Mouse (Mus musculus) heart, embryonic 11.5 days (tissue): Measurements from ENCODE around the gene Gm26920. TPM values are rescaled to one million over a fixed set of nuclear protein-coding genes. Genes with fewer than 3 reads are reported as not detected.
A peak's percentile ranks its signal among the peaks of the same experiment; 100 is the strongest.

Source experiments
- ATAC-seq: fragments of 200-750 bp; cut with Nextera tagmentation; replicated peaks from 2 replicates; pipeline ENCODE4 v1.8.0; 2017; ENCODE audit warnings: moderate library complexity; ENCODE audit not compliant: insufficient number of reproducible peaks, low FRiP score, low TSS enrichment
- H3K27ac ChIP-seq: fragments of 300-500 bp; sonication (generic); 2 replicates; pipeline ENCODE4 v1.5.1; 2014; ENCODE audit warnings: mild to moderate bottlenecking, low read depth, low read length
- H3K27me3 ChIP-seq: fragments of 300-500 bp; sonication (generic); 2 replicates; pipeline ENCODE4 v1.6.1; 2014; ENCODE audit warnings: mild to moderate bottlenecking, low read length, mixed read lengths; ENCODE audit not compliant: control insufficient read depth, insufficient read depth
- H3K36me3 ChIP-seq: fragments of 300-500 bp; sonication (generic); 2 replicates; pipeline ENCODE4 v1.6.1; 2014; ENCODE audit warnings: mild to moderate bottlenecking, low read length, moderate library complexity, mixed read lengths; ENCODE audit not compliant: control insufficient read depth, insufficient read depth
- H3K4me1 ChIP-seq: fragments of 300-500 bp; sonication (generic); 2 replicates; pipeline ENCODE4 v1.6.1; 2014; ENCODE audit warnings: low read length; ENCODE audit not compliant: control insufficient read depth, insufficient read depth
- H3K4me2 ChIP-seq: fragments of 300-500 bp; sonication (generic); 2 replicates; pipeline ENCODE4 v1.6.1; 2014; ENCODE audit warnings: mild to moderate bottlenecking, moderate library complexity
- H3K4me3 ChIP-seq: fragments of 300-500 bp; sonication (generic); 2 replicates; pipeline ENCODE4 v1.5.1; 2014; ENCODE audit warnings: low read depth, low read length
- H3K9ac ChIP-seq: fragments of 300-500 bp; sonication (generic); 2 replicates; pipeline ENCODE4 v1.6.1; 2014; ENCODE audit warnings: mild to moderate bottlenecking, low read depth, low read length, moderate library complexity
- H3K9me3 ChIP-seq: fragments of 300-500 bp; sonication (generic); replicated peaks from 2 replicates; pipeline ENCODE4 v1.6.1; 2016; ENCODE audit warnings: low read length; ENCODE audit not compliant: control insufficient read depth
- WGBS: fragments of 180-500 bp; shearing (Covaris S2); extraction: QIAGEN DNeasy Blood & Tissue Kit; methylation state at CpG from one replicate; pipeline ENCODE4 v1.1.7; 2014; ENCODE audit not compliant: insufficient replicate concordance; 5-methylcytosine and 5-hydroxymethylcytosine counted together
- polyA plus RNA-seq: library from polyadenylated mRNA; unstranded; fragments of >200 nt; fragmentation: Nextera tagmentation; extraction: Ambion mirVana; gene quantifications from 2 replicates; pipeline ENCODE4 v1.2.1, GENCODE M21; 2014

The Gm26920 gene
- polyA plus RNA-seq, 1 experiment from 2014 or later = 0.26 TPM

- no peaks in the 10 kb centered on the region for H3K4me1 ChIP-seq
- no peak overlapping the region for H3K4me3 ChIP-seq
- peaks cover 43% of the 10 kb centered on the region for H3K36me3 ChIP-seq
- no peak overlapping the region for H3K9ac ChIP-seq
- peaks cover 15% of the 10 kb centered on the region for H3K9me3 ChIP-seq
- H3K27me3 ChIP-seq = no peaks in the 10 kb centered on the region
- 92% methylated on average over 13 of the region's 13 CpGs for WGBS
- H3K4me2 ChIP-seq = no peak overlapping the region
- no peak for ATAC-seq
- H3K27ac ChIP-seq = no peak overlapping the region
Measured at GRCm38 (mm10) chr7:30099297-30099696, 9.1 kb upstream of the Gm26920 start.

GRCm38 (mm10) chr7:30095551-30096125 is 5.4 kb upstream of the Gm26920 start:
- Histone ChIP-seq H3K4me2 (peak overlapping the region; percentile 80), H3K4me1 (no peaks in the 10 kb centered on the region), H3K36me3 (peaks cover 15% of the 10 kb centered on the region), H3K9ac (peak overlapping the region; percentile 96), H3K27ac (peak overlapping the region; percentile 98), H3K9me3 (no peaks in the 10 kb centered on the region), H3K4me3 (peak overlapping the region; percentile 75), H3K27me3 (no peaks in the 10 kb centered on the region)
- no peak for ATAC-seq
- 25% methylated on average over 5 of the region's 5 CpGs for WGBS

GRCm38 (mm10) chr7:30094646-30095429 is 4.6 kb upstream of the Gm26920 start, which contains the start of gene Zfp260:
TSS of gene Zfp260 (plus strand) at chr7:30094777.
- H3K27ac ChIP-seq = peak within 1 kb of the TSS; percentile 98
- peak within 1 kb of the TSS; percentile 80 for H3K4me2 ChIP-seq
- H3K27me3 ChIP-seq = no peaks in the 10 kb centered on the region
- ATAC-seq = peak; percentile 74
- H3K9me3 ChIP-seq = no peaks in the 10 kb centered on the region
- WGBS = under 1% methylated on average over 26 of the region's 26 CpGs
- H3K4me3 ChIP-seq = peak within 1 kb of the TSS; percentile 75
- H3K4me1 ChIP-seq = no peaks in the 10 kb centered on the region
- H3K9ac ChIP-seq = peak within 1 kb of the TSS; percentile 96
- peaks cover 7% of the 10 kb centered on the region for H3K36me3 ChIP-seq

GRCm38 (mm10) chr7:30093918-30094415 is 3.8 kb upstream of the Gm26920 start:
- Histone ChIP-seq H3K36me3 (peaks cover 3% of the 10 kb centered on the region; the same call in 1 of the 2 replicates), H3K27ac (no peak overlapping the region), H3K27me3 (no peaks in the 10 kb centered on the region), H3K9ac (peak overlapping the region; percentile 96; the same call in 1 of the 2 replicates), H3K4me3 (peak overlapping the region; percentile 75), H3K4me1 (peaks cover 8% of the 10 kb centered on the region; the same call in 1 of the 2 replicates), H3K9me3 (no peaks in the 10 kb centered on the region), H3K4me2 (peak overlapping the region; percentile 80)
- no peak for ATAC-seq
- WGBS = 70% methylated on average over 6 of the region's 6 CpGs

GRCm38 (mm10) chr7:30092666-30093065 is 2.5 kb upstream of the Gm26920 start:
- no peak overlapping the region for H3K4me3 ChIP-seq
- WGBS = 74% methylated on average over 9 of the region's 9 CpGs
- ATAC-seq = no peak
- H3K9ac ChIP-seq = no peak overlapping the region
- no peak overlapping the region for H3K4me2 ChIP-seq
- no peaks in the 10 kb centered on the region for H3K9me3 ChIP-seq
- H3K36me3 ChIP-seq = no peaks in the 10 kb centered on the region
- H3K27me3 ChIP-seq = no peaks in the 10 kb centered on the region
- H3K4me1 ChIP-seq = peaks cover 9% of the 10 kb centered on the region; the same call in 1 of the 2 replicates
- H3K27ac ChIP-seq = no peak overlapping the region

- WGBS = 6% methylated on average over 9 of the region's 9 CpGs
- peaks cover 9% of the 10 kb centered on the region; the same call in 1 of the 2 replicates for H3K4me1 ChIP-seq
- H3K9ac ChIP-seq = 0 out of 2 replicates have a peak overlapping the region, but pooled peaks have one; percentile 61
- H3K27me3 ChIP-seq = no peaks in the 10 kb centered on the region
- no peaks in the 10 kb centered on the region for H3K9me3 ChIP-seq
- no peaks in the 10 kb centered on the region for H3K36me3 ChIP-seq
- H3K4me3 ChIP-seq = peak overlapping the region; percentile 69
- ATAC-seq = no peak
- H3K4me2 ChIP-seq = peak overlapping the region; percentile 94
- no peak overlapping the region for H3K27ac ChIP-seq
Measured at GRCm38 (mm10) chr7:30090970-30091585, 868 bp upstream of the Gm26920 start.

GRCm38 (mm10) chr7:30089405-30089804 is 805 bp downstream of the Gm26920 start:
- Histone ChIP-seq H3K36me3 (peaks cover 9% of the 10 kb centered on the region), H3K9me3 (no peaks in the 10 kb centered on the region), H3K27ac (no peak overlapping the region), H3K4me3 (peak overlapping the region; percentile 69), H3K4me2 (peak overlapping the region; percentile 94), H3K27me3 (no peaks in the 10 kb centered on the region), H3K4me1 (peaks cover 9% of the 10 kb centered on the region; the same call in 1 of the 2 replicates), H3K9ac (peak overlapping the region; percentile 69)
- ATAC-seq = no peak
- WGBS = 16% methylated on average over 6 of the region's 6 CpGs

GRCm38 (mm10) chr7:30086524-30086923 is 3.7 kb downstream of the Gm26920 start:
- Histone ChIP-seq H3K27ac (no peak overlapping the region), H3K36me3 (peaks cover 14% of the 10 kb centered on the region), H3K4me1 (peaks cover 9% of the 10 kb centered on the region; the same call in 1 of the 2 replicates), H3K4me3 (no peak overlapping the region), H3K9me3 (no peaks in the 10 kb centered on the region), H3K4me2 (no peak overlapping the region), H3K27me3 (no peaks in the 10 kb centered on the region), H3K9ac (no peak overlapping the region)
- no peak for ATAC-seq
- 91% methylated on average over 9 of the region's 9 CpGs for whole genome bisulfite sequencing
